Mouse (Mus musculus) heart, postnatal 36 days (tissue): ENCODE measurements around the gene Ccdc186. TPM values are rescaled to one million over a fixed set of nuclear protein-coding genes. Genes with fewer than 3 reads are reported as not detected.
"Not testable (repeated sequence)": the region's sequence is repeated elsewhere in the genome, so short reads cannot be mapped to it uniquely, and the experiment has no call there.

Source experiments
- DNase-seq, 2 experiments: peaks; one replicate each; pipeline ENCODE4 v3.0.0; 2021 to 2022
- intact Hi-C: fragments of 180-260 bp; cut with DNase I; formaldehyde crosslinking; loops from one replicate; pipeline ENCODE4 v1.15.1; 2025
- total RNA-seq, 2 experiments: library from RNA; stranded (reverse); gene quantifications; 2 replicates each; pipeline ENCODE4 v1.2.3; 2021

Ccdc186 gene
- total RNA-seq, 2 experiments from 2014 or later = 26.8 to 28.8 TPM

- no peak for DNase-seq
- intact Hi-C loops = no loop called here
These were observed 61.6 kb downstream of the Ccdc186 start for GRCm38 (mm10) chr19:56760306-56760940.

DNA sequence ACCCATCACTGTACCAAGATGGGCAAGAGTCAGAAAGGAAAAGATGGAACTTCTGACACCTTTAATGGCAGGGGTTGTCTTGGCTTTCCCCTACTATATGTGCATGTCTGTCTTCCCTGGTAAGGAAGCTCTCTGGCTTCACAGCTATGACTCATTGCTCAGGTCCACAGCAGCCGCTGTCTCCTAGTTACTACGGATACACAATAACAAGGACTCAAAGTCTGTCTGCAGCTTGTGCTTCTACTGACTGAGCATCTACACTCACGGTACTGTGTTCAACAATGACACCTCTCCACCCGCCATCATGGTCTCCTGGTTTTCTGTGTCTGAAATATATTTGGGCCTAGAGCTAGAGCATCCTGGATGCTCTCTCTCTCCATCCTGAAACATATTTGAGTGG lies 62.2 kb downstream of the Ccdc186 start:
- no peak for DNase-seq
- intact Hi-C loops = no loop called here

- no peak for DNase-seq
These were observed 63.7 kb downstream of the Ccdc186 start for GRCm38 (mm10) chr19:56758311-56758710.

DNA sequence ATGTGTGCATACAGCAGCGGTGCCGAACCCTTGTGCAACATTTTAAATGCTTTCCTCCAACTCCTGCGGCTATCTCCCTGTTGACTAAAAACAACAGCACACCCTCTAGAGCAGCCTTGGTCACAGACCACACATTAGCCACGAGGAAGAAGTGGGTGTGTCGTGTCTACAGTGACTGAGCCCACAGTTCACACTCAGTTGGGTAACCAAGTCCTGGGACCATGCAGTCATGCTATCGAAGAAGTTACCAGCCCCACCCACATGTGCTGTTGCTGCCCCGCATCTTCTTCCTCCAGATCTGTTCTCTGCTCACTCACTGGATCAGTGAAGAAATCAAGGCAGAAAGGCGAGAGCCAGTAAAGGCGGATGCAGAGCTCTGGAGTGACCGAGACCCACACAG lies 65.6 kb downstream of the Ccdc186 start:
- intact Hi-C loops = no loop called here
- no peak for DNase-seq

More at GRCm38 (mm10) chr19:56758311-56758710, 63.7 kb downstream of the Ccdc186 start:
- intact Hi-C loops = no loop called here

DNA sequence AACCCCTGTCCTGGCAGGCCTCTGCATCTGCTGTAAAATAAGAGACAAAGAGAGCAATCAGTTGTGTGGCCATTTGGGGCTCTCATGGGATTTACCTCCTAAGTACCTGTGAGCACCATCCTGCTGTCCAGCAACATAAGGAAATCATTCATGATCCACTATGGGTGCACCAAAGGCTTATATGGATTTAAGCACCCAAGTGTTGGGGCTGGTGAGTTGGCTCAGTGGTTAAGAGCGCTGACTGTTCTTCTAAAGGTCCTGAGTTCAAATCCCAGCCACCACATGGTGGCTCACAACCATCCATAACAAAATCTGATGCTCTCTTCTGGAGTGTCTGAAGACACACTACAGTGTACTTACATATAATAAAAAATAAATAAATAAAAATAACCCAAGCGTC lies 67.5 kb downstream of the Ccdc186 start:
- DNase-seq, intact Hi-C loops: not testable (repeated sequence)

GRCm38 (mm10) chr19:56750709-56751108 lies 71.3 kb downstream of the Ccdc186 start:
- no peak for DNase-seq
- intact Hi-C loops = no loop called here

GRCm38 (mm10) chr19:56749343-56749742 lies 72.6 kb downstream of the Ccdc186 start:
- DNase-seq = no peak
- intact Hi-C loops = no loop called here

- no peak for DNase-seq
These were observed 74.1 kb downstream of the Ccdc186 start for GRCm38 (mm10) chr19:56747878-56748277.

DNA sequence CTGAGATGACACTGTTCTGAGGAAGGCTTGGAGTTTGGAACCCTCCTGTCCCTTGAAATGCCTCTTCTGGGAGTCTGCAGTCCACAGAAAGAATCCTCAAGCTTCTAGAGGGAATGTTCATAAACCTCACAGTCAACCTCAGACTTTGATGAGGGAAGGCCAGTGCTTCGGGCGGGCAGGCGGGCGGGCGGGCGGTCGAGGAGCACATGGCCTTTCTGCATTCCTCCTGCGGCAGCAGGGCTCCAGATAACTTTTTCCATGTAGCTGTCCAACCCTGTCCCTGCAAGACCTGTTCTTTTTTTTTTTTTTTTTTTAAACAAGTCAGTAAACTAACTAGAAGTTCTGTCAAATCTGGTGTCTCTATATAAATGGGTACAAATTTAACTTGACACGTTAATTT lies 75.4 kb downstream of the Ccdc186 start:
- DNase-seq = no peak

More at GRCm38 (mm10) chr19:56747878-56748277, 74.1 kb downstream of the Ccdc186 start:
- intact Hi-C loops = no loop called here

DNA sequence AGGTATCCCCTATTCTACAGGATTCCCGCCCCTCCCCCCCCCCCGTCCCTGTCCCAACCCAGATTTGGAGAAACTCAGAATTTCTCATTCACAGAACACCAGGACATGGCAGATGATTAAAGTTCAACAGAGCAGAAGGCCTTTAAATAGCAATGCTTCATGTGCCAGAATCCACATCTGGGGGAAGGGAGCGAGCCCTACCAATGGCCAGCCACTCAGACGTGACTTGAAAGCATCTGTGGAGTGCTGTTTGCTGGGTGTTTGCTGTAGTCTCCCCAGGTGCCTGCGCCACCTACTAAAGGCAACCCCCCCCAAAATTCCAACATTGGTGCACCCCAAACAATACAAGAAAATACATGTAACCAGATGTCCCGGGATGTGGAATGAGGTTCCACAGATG lies 76.5 kb downstream of the Ccdc186 start:
- DNase-seq = no peak
- intact Hi-C loops = loop anchor here (2.0 kb wide), 1 partner anchor 23 kb away; the partner anchor contains the start of gene Adrb1

More for the DNA sequence above, 75.4 kb downstream of the Ccdc186 start:
- intact Hi-C loops = loop anchor here (1.0 kb wide), 1 partner anchor 28 kb away; no protein-coding TSS in a partner anchor

DNA sequence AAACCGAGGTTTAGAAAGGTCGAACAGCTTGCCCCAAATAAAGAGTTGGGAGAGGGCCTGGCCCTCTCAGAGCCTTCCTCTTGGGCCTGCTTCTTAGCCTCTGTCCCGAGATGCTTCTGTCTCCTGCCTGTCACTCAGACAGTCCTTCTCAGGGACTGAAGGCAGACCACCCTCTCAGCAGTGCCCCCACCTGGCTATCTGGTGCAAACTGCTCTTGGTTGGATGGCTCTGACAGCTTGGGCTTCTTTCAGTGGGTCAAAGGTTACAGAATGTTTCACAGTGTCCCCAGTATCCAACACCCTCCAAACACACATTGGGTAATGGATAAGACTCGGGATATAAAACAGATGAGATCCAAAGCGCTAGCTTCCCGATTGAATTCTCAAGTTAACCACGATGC lies 76.9 kb downstream of the Ccdc186 start:
- intact Hi-C loops = loop anchor here (2.0 kb wide), 1 partner anchor 22 kb away; the partner anchor contains the start of gene Adrb1
- DNase-seq = no peak

Other genes starting within 250 kb of the Ccdc186 start
- gene Adrb1, start 100.0 kb downstream of the Ccdc186 start, total RNA-seq = 10 to 100 TPM; 22.5 to 27.4 TPM
- gene Tdrd1, start 4.0 kb upstream of the Ccdc186 start, total RNA-seq = not detected
- gene Vwa2, start 52.1 kb upstream of the Ccdc186 start, total RNA-seq = not detected
- gene Afap1l2, start 186.0 kb upstream of the Ccdc186 start, total RNA-seq = 1 to 10 TPM; 4.6 to 4.9 TPM